10 mouse cellular contexts compared by ENCODE assay signal in genomic region chr2:151512199-151512598, GRCm38 (mm10). TPM values are rescaled to one million over a fixed set of nuclear protein-coding genes. Genes with fewer than 3 reads are reported as not detected.
DNase-seq lines count a peak whose midpoint lies in the region; TF ChIP-seq lines count a peak whose summit lies in the region.
"Had no signal": no experiment of that assay in that cellular context is flagged by ENCODE, and none has a peak within 500 bp of the region (broad histone marks: within the 10 kb centered on the region; RNA-seq: fewer than 3 reads in every experiment).

No protein-coding gene starts in this region.

- peaks cover 0 to 8% of the 10 kb centered on the region in 2 experiments; a peak in 2 of 4 replicates for H3K36me3 ChIP-seq in MEL (ENCODE audit: control insufficient read depth in 1 of 2, insufficient read depth in 2 of 2, low read length in 2 of 2)

- no peaks in the 10 kb centered on the region for H3K4me1 ChIP-seq in MEL (ENCODE audit: control insufficient read depth in 1 of 2, insufficient read depth in 2 of 2, low read length in 2 of 2)
- H3K4me1 ChIP-seq: liver, embryonic 13.5 days had no signal

- no peak for TF ChIP-seq EP300 in MEL (IDR thresholded peaks at IDR 0.05; ENCODE audit: low read depth in 1 of 2, low read length in 2 of 2)

- no peak for TF ChIP-seq CTCF in MEL (IDR thresholded peaks at IDR 0.05 in 2 of 3, conservative IDR thresholded peaks at IDR 0.05 in 1 of 3; ENCODE audit: control insufficient read depth in 1 of 3, insufficient read depth in 1 of 3, low read depth in 2 of 3, low read length in 3 of 3, poor library complexity in 1 of 3, severe bottlenecking in 1 of 3)

- no peaks in the 10 kb centered on the region for H3K79me2 ChIP-seq in MEL (ENCODE audit: control insufficient read depth, insufficient read depth, low read length, poor library complexity)

- no peaks in the 10 kb centered on the region for H3K27me3 ChIP-seq in MEL (ENCODE audit: control insufficient read depth in 1 of 2, insufficient read depth in 2 of 2, low read length in 2 of 2)
- H3K27me3 ChIP-seq: liver, embryonic 13.5 days had no signal

- no peak overlapping the region for H3K9ac ChIP-seq in MEL (ENCODE audit: control insufficient read depth, low read depth, low read length, poor library complexity, severe bottlenecking)
- H3K9ac ChIP-seq: liver, embryonic 13.5 days had no signal

- H3K4me3 ChIP-seq in MEL (ENCODE audit: control insufficient read depth in 1 of 2, insufficient read depth in 1 of 2, low read depth in 2 of 2, low read length in 2 of 2), result no peak overlapping the region
- H3K4me3 ChIP-seq: liver, embryonic 13.5 days had no signal

- H3K27ac ChIP-seq in MEL (ENCODE audit: control insufficient read depth, low read depth, low read length), result no peak overlapping the region
- H3K27ac ChIP-seq: liver, embryonic 13.5 days had no signal

- DNase-seq in heart, adult 11 months, result peak; percentile 89
- no peak for DNase-seq in heart, postnatal 25 days (ENCODE audit: low spot score)
- DNase-seq in MEL (ENCODE audit: low read depth, low spot score), result peak; percentile 41
- peak; percentile 37 to 59 for DNase-seq in cerebellum, postnatal 25 days
- peak; percentile 34 to 59 for DNase-seq in heart, postnatal 36 days
- DNase-seq in left cerebral cortex, postnatal 4 days, result peak; percentile 79
- DNase-seq in spleen, postnatal 14 days (ENCODE audit: low spot score in 2 of 2), result no peak
- no peak for DNase-seq in spleen, adult 18-20 months
- DNase-seq: liver, embryonic 13.5 days had no signal

- H3K9me3 ChIP-seq in MEL (replicated peaks; ENCODE audit: insufficient read depth, low read length), result no peaks in the 10 kb centered on the region
- H3K9me3 ChIP-seq: liver, embryonic 13.5 days had no signal

- TF ChIP-seq RAD21 in MEL (IDR thresholded peaks at IDR 0.05; ENCODE audit: low read depth, low read length), result no peak

- intact Hi-C loops in heart, postnatal 25 days (cut with DNase I), result no loop called here
- intact Hi-C loops in heart, postnatal 36 days (cut with DNase I), result no loop called here
- intact Hi-C loops in left cerebral cortex, postnatal 4 days (cut with DNase I), result no loop called here

- no peak for TF ChIP-seq POLR2A in MEL (IDR thresholded peaks at IDR 0.05; ENCODE audit: control insufficient read depth in 1 of 2, insufficient read depth in 1 of 2, low read depth in 1 of 2, low read length in 2 of 2, poor library complexity in 1 of 2)

TF ChIP-seq in MEL, 35 proteins besides CTCF, POLR2A, EP300 and RAD21:
- TF ChIP-seq ZKSCAN1 (IDR thresholded peaks at IDR 0.05; ENCODE audit: low read depth, low read length) (no peak), ETS1 (IDR thresholded peaks at IDR 0.05; ENCODE audit: low read depth, low read length) (no peak), HCFC1 (IDR thresholded peaks at IDR 0.05; ENCODE audit: low read depth, low read length) (no peak), RCOR1 (IDR thresholded peaks at IDR 0.05; ENCODE audit: low read depth, low read length) (no peak), NELFE (IDR thresholded peaks at IDR 0.05; ENCODE audit: low read depth, low read length) (no peak), KAT2A (conservative IDR thresholded peaks at IDR 0.05; ENCODE audit: low read depth, low read length) (no peak), MXI1 (IDR thresholded peaks at IDR 0.05; ENCODE audit: low read depth, low read length) (no peak), USF2 (IDR thresholded peaks at IDR 0.05; ENCODE audit: borderline replicate concordance in 1 of 2, insufficient read depth in 1 of 2, low read depth in 1 of 2, low read length in 2 of 2) (no peak), TBP (IDR thresholded peaks at IDR 0.05; ENCODE audit: low read depth, low read length) (no peak), ZNF384 (IDR thresholded peaks at IDR 0.05; ENCODE audit: low read depth, low read length) (no peak), MYC (IDR thresholded peaks at IDR 0.05; ENCODE audit: low read depth, low read length) (no peak), JUND (IDR thresholded peaks at IDR 0.05; ENCODE audit: low read depth, low read length) (no peak), SIN3A (IDR thresholded peaks at IDR 0.05; ENCODE audit: low read length) (no peak), BHLHE40 (IDR thresholded peaks at IDR 0.05; ENCODE audit: borderline replicate concordance, low read depth, low read length) (no peak)
TF ChIP-seq in MEL: peak in this region for 0.

RNA-seq across cellular contexts. Expression of gene Nsfl1c, which starts 18.2 kb away (rescaled TPM):
- total RNA-seq in heart, postnatal 25 days (2021), result 10 to 100 TPM; 78.5 to 80.0 TPM
- 182 and 199 TPM in 2 replicates for total RNA-seq in MEL (2012; rRNA removed)
- polyA plus RNA-seq in MEL (2012; ENCODE audit: insufficient read depth in 1 of 2, insufficient read length in 2 of 2, low read depth in 1 of 2, low replicate concordance in 2 of 2, missing spikeins in 1 of 2), result 100 to 1,000 TPM; 260 to 394 TPM
- total RNA-seq in heart, postnatal 36 days (2021), result 10 to 100 TPM; 79.2 to 83.6 TPM
- total RNA-seq in left cerebral cortex, postnatal 4 days (2021), result 100 to 1,000 TPM; 170 to 174 TPM

RNA-seq across cellular contexts. Expression of gene Fkbp1a, which starts 30.1 kb away (rescaled TPM):
- 100 to 1,000 TPM; 240 to 249 TPM for total RNA-seq in heart, postnatal 25 days (2021)
- 26.2 and 33.0 TPM in 2 replicates for total RNA-seq in MEL (2012; rRNA removed)
- polyA plus RNA-seq in MEL (2012; ENCODE audit: insufficient read depth in 1 of 2, insufficient read length in 2 of 2, low read depth in 1 of 2, low replicate concordance in 2 of 2, missing spikeins in 1 of 2), result 1,000 to 10,000 TPM in 1 of 2 experiments, 100 to 1,000 TPM in 1; 304 to 1,080 TPM
- total RNA-seq in heart, postnatal 36 days (2021), result 100 to 1,000 TPM; 213 to 229 TPM
- total RNA-seq in left cerebral cortex, postnatal 4 days (2021), result 100 to 1,000 TPM; 481 to 486 TPM

RNA-seq across cellular contexts. Expression of gene 4921509C19Rik, which starts 36.2 kb away (rescaled TPM):
- not detected for total RNA-seq in heart, postnatal 25 days (2021)
- not detected in 2 replicates for total RNA-seq in MEL (2012; rRNA removed)
- polyA plus RNA-seq in MEL (2012; ENCODE audit: insufficient read depth in 1 of 2, insufficient read length in 2 of 2, low read depth in 1 of 2, low replicate concordance in 2 of 2, missing spikeins in 1 of 2), result not detected
- not detected for total RNA-seq in heart, postnatal 36 days (2021)
- total RNA-seq in left cerebral cortex, postnatal 4 days (2021), result not detected
- polyA plus RNA-seq: embryonic facial prominence, embryonic 11.5 days; liver, embryonic 13.5 days had no signal

Comparison
In these comparisons a context has a peak if more than half of its experiments do, and no peak if none do; other contexts are left out.
1. DNase-seq: peak in heart, adult 11 months (single experiment), MEL (single experiment), cerebellum, postnatal 25 days (2 of 2), heart, postnatal 36 days (2 of 2) and left cerebral cortex, postnatal 4 days (single experiment); none in heart, postnatal 25 days (single experiment), spleen, postnatal 14 days (0 of 2) and spleen, adult 18-20 months (0 of 2).